Mouse (Mus musculus) lung, postnatal 0 days (tissue): ENCODE results near the gene Fscb. TPM values are rescaled to one million over a fixed set of nuclear protein-coding genes. Genes with fewer than 3 reads are reported as not detected.

Experiments
- ATAC-seq: fragments of 200-750 bp; cut with Nextera tagmentation; 2 replicates; pipeline ENCODE4 v1.8.0; 2017; ENCODE audit warnings: moderate library complexity
- DNase-seq: peaks from one replicate; pipeline ENCODE4 v3.0.0-alpha.2; 2016; ENCODE audit warnings: low spot score
- H3K27ac ChIP-seq: fragments of 300-500 bp; sonication (generic); 2 replicates; pipeline ENCODE4 v1.5.1; 2014; ENCODE audit warnings: antibody characterized with exemption, mild to moderate bottlenecking, low read length, mixed read lengths
- H3K27me3 ChIP-seq: fragments of 300-500 bp; sonication (generic); replicated peaks from 2 replicates; pipeline ENCODE4 v1.6.1; 2014; ENCODE audit warnings: low read length, mixed read lengths; ENCODE audit not compliant: insufficient read depth
- H3K36me3 ChIP-seq: fragments of 300-500 bp; sonication (generic); 2 replicates; pipeline ENCODE4 v1.6.1; 2014; ENCODE audit warnings: low read length, mixed read lengths; ENCODE audit not compliant: insufficient read depth
- H3K4me1 ChIP-seq: fragments of 300-500 bp; sonication (generic); 2 replicates; pipeline ENCODE4 v1.6.1; 2014; ENCODE audit warnings: antibody characterized with exemption, low read depth, low read length, mixed read lengths; ENCODE audit not compliant: insufficient read depth
- H3K4me2 ChIP-seq: fragments of 300-500 bp; sonication (generic); replicated peaks from 2 replicates; pipeline ENCODE4 v1.6.1; 2014; ENCODE audit warnings: low read depth, mild to moderate bottlenecking, low read length, moderate library complexity, mixed read lengths
- H3K4me3 ChIP-seq: fragments of 300-500 bp; sonication (generic); 2 replicates; pipeline ENCODE4 v1.5.1; 2014; ENCODE audit warnings: low read depth, low read length
- H3K9ac ChIP-seq: fragments of 300-500 bp; sonication (generic); replicated peaks from 2 replicates; pipeline ENCODE4 v1.6.1; 2014; ENCODE audit warnings: low read depth, mild to moderate bottlenecking
- H3K9me3 ChIP-seq: fragments of 300-500 bp; sonication (generic); 2 replicates; pipeline ENCODE4 v1.6.1; 2016; ENCODE audit warnings: low read length, mixed read lengths
- CTCF ChIP-seq: IDR thresholded peaks from 2 replicates; pipeline ENCODE4 v1.5.1; 2016; ENCODE audit warnings: antibody characterized with exemption, mild to moderate bottlenecking
- EP300 ChIP-seq: IDR thresholded peaks from 2 replicates; pipeline ENCODE4 v1.6.1; 2016; ENCODE audit warnings: antibody characterized with exemption, mild to moderate bottlenecking, control low read depth
- WGBS: fragments of 180-500 bp; shearing (Covaris S2); extraction: QIAGEN DNeasy Blood & Tissue Kit; methylation state at CpG from one replicate; pipeline ENCODE4 v1.1.7; 2014; 5-methylcytosine and 5-hydroxymethylcytosine counted together
- polyA plus RNA-seq: library from polyadenylated mRNA; unstranded; fragments of >200 nt; fragmentation: Nextera tagmentation; extraction: Ambion mirVana; gene quantifications from 2 replicates; pipeline ENCODE4 v1.2.1, GENCODE M21; 2015

The Fscb gene
- polyA plus RNA-seq = not detected in 2 replicates

DNA sequence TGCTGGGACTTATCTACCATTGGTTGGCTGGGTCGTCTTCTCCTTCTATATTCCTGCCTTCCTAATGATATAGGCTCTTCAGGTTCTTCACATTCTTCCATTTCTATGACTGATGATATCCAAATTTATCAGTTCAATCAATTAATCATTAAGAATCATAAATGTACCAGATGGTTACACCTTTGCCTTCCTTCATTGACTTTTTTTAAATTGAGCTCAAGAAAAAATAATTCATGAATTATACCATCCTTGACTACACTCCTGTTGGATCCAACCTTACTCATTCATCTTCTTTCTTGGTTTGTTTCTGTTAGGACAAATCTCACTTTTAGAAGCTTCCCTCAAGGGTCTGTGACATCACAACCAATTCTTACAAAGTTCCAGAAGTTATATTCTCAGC is at the start of gene Fscb:
TSS of gene Fscb (minus strand) at position 101 of the 400 bp plus-strand sequence.
- Histone ChIP-seq H3K36me3 (no peaks in the 10 kb centered on the region), H3K9me3 (no peaks in the 10 kb centered on the region), H3K4me2 (no peak within 1 kb of the TSS), H3K4me3 (no peak within 1 kb of the TSS), H3K27me3 (no peaks in the 10 kb centered on the region), H3K27ac (no peak within 1 kb of the TSS), H3K9ac (no peak within 1 kb of the TSS), H3K4me1 (no peaks in the 10 kb centered on the region)
- ATAC-seq = no peak
- DNase-seq = no peak
- TF ChIP-seq EP300 = no peak
- no peak for TF ChIP-seq CTCF
- WGBS = 76% methylated on average over 1 of the region's 1 CpGs

DNA sequence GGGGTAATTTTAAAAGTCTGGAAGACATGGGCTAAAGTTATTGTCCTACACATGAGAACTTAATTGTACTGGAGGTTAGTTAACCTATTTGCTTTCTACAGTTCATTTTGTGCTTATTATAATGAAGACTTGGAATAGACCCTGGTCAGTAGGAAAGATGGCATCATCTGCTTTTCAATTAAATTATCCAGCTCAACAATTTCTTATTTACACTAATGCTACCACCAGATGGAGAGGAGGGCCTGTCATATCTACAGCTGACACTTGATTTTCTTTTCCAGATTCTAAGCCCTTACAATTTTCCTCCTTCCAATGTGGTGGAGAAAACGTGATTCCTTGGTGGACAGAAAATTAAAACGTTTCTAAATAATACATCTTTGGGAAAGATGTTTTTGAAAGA is 42.3 kb upstream of the Fscb start:
- no peaks in the 10 kb centered on the region for H3K27me3 ChIP-seq
- DNase-seq (no peak), ATAC-seq (no peak)
- no peak overlapping the region for H3K9ac ChIP-seq
- no peaks in the 10 kb centered on the region for H3K36me3 ChIP-seq
- no peaks in the 10 kb centered on the region for H3K4me1 ChIP-seq
- TF ChIP-seq CTCF = no peak
- no peaks in the 10 kb centered on the region for H3K9me3 ChIP-seq
- no peak overlapping the region for H3K4me3 ChIP-seq
- H3K4me2 ChIP-seq = no peak overlapping the region
- 48% methylated on average over 2 of the region's 2 CpGs for WGBS
- no peak overlapping the region for H3K27ac ChIP-seq

DNA sequence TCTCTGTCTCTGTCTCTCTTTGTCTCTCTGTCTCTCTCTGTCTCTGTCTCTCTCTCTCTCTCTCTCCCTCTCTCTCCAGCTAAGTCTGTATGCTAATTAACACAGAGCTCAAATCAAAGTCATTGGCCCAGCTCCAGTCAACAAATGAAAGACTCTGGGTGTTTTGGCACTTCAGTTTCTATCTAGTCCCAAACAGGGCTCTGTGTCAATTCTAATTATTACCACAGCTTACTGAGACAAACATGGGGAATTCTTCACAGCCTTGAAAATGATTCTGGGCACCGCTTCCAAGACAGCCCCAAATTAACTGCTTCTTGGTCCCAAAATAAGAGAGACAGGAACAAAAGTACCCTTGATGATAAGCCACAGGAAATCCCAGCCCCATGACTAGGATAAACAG is 38.9 kb upstream of the Fscb start:
- no peak overlapping the region for H3K9ac ChIP-seq
- DNase-seq (no peak), ATAC-seq (no peak)
- no peak overlapping the region for H3K4me3 ChIP-seq
- H3K27me3 ChIP-seq = no peaks in the 10 kb centered on the region
- H3K36me3 ChIP-seq = no peaks in the 10 kb centered on the region
- H3K9me3 ChIP-seq = no peaks in the 10 kb centered on the region
- TF ChIP-seq CTCF (no peak), EP300 (no peak)
- H3K4me1 ChIP-seq = no peaks in the 10 kb centered on the region
- WGBS = 72% methylated on average over 1 of the region's 1 CpGs
- no peak overlapping the region for H3K27ac ChIP-seq
- no peak overlapping the region for H3K4me2 ChIP-seq

DNA sequence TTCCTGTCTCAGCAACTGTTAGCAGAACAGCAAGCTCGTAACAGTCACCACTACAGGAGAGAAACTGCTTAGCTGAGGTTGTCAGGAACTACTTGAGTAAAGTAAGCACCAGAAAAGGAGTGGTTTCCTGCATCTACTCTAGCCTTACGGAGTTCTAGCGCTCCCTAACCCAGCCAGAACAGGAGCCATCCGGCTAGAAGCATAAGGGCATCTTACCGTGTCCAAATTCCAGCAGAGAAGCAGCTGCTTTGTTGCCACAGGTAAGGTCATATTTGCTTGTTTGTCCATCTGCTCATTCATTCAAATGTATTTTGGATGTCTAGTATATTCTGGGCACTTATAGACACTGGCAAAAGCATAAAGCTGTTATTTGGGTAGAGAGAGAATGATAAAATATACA is 23.2 kb upstream of the Fscb start:
- DNase-seq = no peak
- WGBS = 58% methylated on average over 5 of the region's 5 CpGs
- no peak overlapping the region for H3K27ac ChIP-seq
- ATAC-seq = no peak
- no peaks in the 10 kb centered on the region for H3K36me3 ChIP-seq
- H3K27me3 ChIP-seq = no peaks in the 10 kb centered on the region
- no peaks in the 10 kb centered on the region for H3K4me1 ChIP-seq
- no peak for TF ChIP-seq EP300
- TF ChIP-seq CTCF = no peak
- H3K9ac ChIP-seq = no peak overlapping the region
- no peak overlapping the region for H3K4me2 ChIP-seq
- H3K4me3 ChIP-seq = no peak overlapping the region
- H3K9me3 ChIP-seq = no peaks in the 10 kb centered on the region

DNA sequence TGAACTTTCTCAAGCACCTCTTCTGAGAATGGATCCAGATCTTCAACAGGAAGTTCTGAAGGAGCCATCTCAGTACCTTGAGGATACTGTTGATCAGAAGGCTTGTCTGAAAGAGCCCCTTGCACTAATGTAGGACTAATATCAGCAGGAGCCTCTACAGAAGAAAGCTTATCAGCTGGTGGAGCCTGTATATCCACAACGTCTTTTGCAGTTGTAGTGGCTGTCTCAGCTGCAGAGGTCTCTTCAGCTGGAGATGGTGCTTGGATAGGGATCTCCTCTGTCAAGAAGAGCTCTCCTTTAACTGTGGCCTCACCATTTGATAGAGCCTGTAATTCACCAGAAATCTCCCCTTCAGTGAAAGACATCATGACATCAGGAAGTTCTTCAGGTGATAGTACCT is 875 bp downstream of the Fscb start:
- H3K4me1 ChIP-seq = no peaks in the 10 kb centered on the region
- H3K36me3 ChIP-seq = no peaks in the 10 kb centered on the region
- TF ChIP-seq CTCF (no peak), EP300 (no peak)
- WGBS = 52% methylated on average over 1 of the region's 1 CpGs
- H3K27me3 ChIP-seq = no peaks in the 10 kb centered on the region
- no peak overlapping the region for H3K9ac ChIP-seq
- H3K27ac ChIP-seq = no peak overlapping the region
- no peak overlapping the region for H3K4me2 ChIP-seq
- no peaks in the 10 kb centered on the region for H3K9me3 ChIP-seq
- ATAC-seq (no peak), DNase-seq (no peak)
- no peak overlapping the region for H3K4me3 ChIP-seq

DNA sequence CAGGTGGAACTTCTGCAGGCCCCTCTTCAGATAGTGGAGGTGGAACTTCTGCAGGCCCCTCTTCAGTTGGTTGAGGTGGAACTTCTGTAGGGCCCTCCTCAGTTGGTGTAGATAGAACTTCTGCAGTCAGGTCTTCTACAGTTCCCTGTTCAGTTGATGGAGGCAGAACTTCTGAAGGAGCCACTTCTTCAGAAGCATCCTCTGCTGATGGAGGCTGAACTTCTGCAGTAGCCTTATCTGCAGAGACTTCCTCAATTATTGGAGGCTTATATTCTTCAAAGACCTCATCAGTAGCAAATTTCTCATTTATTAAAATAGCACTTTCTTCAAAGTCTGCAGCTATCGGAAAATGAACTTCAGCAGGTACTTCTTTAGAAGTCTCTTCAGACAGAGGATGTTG is 1.4 kb downstream of the Fscb start:
- no peak for DNase-seq
- Histone ChIP-seq H3K9ac (no peak overlapping the region), H3K4me3 (no peak overlapping the region), H3K36me3 (no peaks in the 10 kb centered on the region), H3K9me3 (no peaks in the 10 kb centered on the region), H3K4me2 (no peak overlapping the region), H3K4me1 (no peaks in the 10 kb centered on the region), H3K27ac (no peak overlapping the region), H3K27me3 (no peaks in the 10 kb centered on the region)
- no peak for TF ChIP-seq CTCF
- TF ChIP-seq EP300 = no peak
- WGBS = 86% methylated on average over 1 of the region's 1 CpGs
- no peak for ATAC-seq

DNA sequence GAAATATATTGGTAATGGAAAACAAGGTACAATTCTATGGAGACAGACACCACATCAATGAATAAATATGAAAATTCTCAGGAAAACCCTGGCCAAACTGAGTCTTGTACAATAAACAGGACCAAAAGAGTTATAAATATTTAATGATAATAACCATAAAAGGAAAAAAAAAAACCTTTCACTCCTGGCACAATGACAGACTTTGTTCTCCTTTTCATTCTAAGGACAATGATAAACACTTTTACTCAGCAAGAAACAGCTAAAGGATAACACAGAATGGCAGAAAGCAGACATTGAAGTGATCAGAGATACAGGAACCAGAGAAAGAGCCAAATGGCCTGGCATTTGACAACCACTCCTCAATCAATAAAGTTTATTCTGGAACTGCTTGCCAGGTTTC is 19.3 kb downstream of the Fscb start:
- Histone ChIP-seq H3K36me3 (no peaks in the 10 kb centered on the region), H3K4me1 (no peaks in the 10 kb centered on the region), H3K4me3 (no peak overlapping the region), H3K4me2 (no peak overlapping the region), H3K27me3 (no peaks in the 10 kb centered on the region), H3K9ac (no peak overlapping the region), H3K27ac (no peak overlapping the region), H3K9me3 (no peaks in the 10 kb centered on the region)
- DNase-seq (no peak), ATAC-seq (no peak)
- TF ChIP-seq CTCF (no peak), EP300 (no peak)
